Mouse (Mus musculus): Measurements from ENCODE around the gene Cand2.
A peak's percentile ranks its signal among the peaks of the same experiment; 100 is the strongest.

Cand2 gene

GRCm38 (mm10) chr6:115773966-115774413 is 348 bp upstream of the Cand2 start:
- DNase-seq (ENCODE audit: low spot score), result peak; percentile 75

- DNase-seq (ENCODE audit: low spot score), result no peak
Observed at GRCm38 (mm10) chr6:115775838-115776237, 1.5 kb downstream of the Cand2 start.

GRCm38 (mm10) chr6:115776363-115776762 is 2.0 kb downstream of the Cand2 start:
- no peak for DNase-seq (ENCODE audit: low spot score)

GRCm38 (mm10) chr6:115782781-115783180 is 8.4 kb downstream of the Cand2 start:
- no peak for DNase-seq (ENCODE audit: low spot score)

- DNase-seq (ENCODE audit: low spot score), result no peak
Observed at GRCm38 (mm10) chr6:115791016-115791415, 16.7 kb downstream of the Cand2 start.

GRCm38 (mm10) chr6:115791842-115792686 is 17.7 kb downstream of the Cand2 start:
- DNase-seq (ENCODE audit: low spot score), result no peak

- no peak for DNase-seq (ENCODE audit: low spot score)
Observed at GRCm38 (mm10) chr6:115792691-115793215, 18.4 kb downstream of the Cand2 start.

- DNase-seq (ENCODE audit: low spot score), result no peak
Observed at GRCm38 (mm10) chr6:115801811-115802210, 27.5 kb downstream of the Cand2 start.

- peak; percentile 80 for DNase-seq (ENCODE audit: low spot score)
Observed at GRCm38 (mm10) chr6:115803541-115804382, 29.4 kb downstream of the Cand2 start.

- DNase-seq (ENCODE audit: low spot score), result no peak
Observed at GRCm38 (mm10) chr6:115804432-115805192, 30.3 kb downstream of the Cand2 start.

GRCm38 (mm10) chr6:115807464-115808195 is 33.3 kb downstream of the Cand2 start:
- DNase-seq (ENCODE audit: low spot score), result no peak

GRCm38 (mm10) chr6:115808196-115808487 is 33.8 kb downstream of the Cand2 start:
- DNase-seq (ENCODE audit: low spot score), result peak; percentile 39

GRCm38 (mm10) chr6:115808488-115809231 is 34.3 kb downstream of the Cand2 start, which contains the start of gene Rpl32:
Gene Rpl32 (minus strand): TSS chr6:115808747.
- DNase-seq (ENCODE audit: low spot score), result peak; percentile 96

- DNase-seq (ENCODE audit: low spot score), result no peak
Observed at GRCm38 (mm10) chr6:115811606-115812005, 37.3 kb downstream of the Cand2 start.

- DNase-seq (ENCODE audit: low spot score), result peak; percentile 70
Observed at GRCm38 (mm10) chr6:115814104-115814503, 39.8 kb downstream of the Cand2 start.

GRCm38 (mm10) chr6:115815041-115815440 is 40.7 kb downstream of the Cand2 start:
- DNase-seq (ENCODE audit: low spot score), result no peak

- DNase-seq (ENCODE audit: low spot score), result no peak
Observed at GRCm38 (mm10) chr6:115818129-115818528, 43.8 kb downstream of the Cand2 start.

GRCm38 (mm10) chr6:115821216-115821993 is 47.1 kb downstream of the Cand2 start:
- no peak for DNase-seq (ENCODE audit: low spot score)

- peak; percentile 78 for DNase-seq (ENCODE audit: low spot score)
Observed at GRCm38 (mm10) chr6:115823850-115824464, 49.6 kb downstream of the Cand2 start.
